Mouse (Mus musculus) kidney, embryonic 14.5 days (tissue): ENCODE data around the gene Ppp1r27. TPM values are rescaled to one million over a fixed set of nuclear protein-coding genes. Genes with fewer than 3 reads are reported as not detected.
A peak's percentile ranks its signal among the peaks of the same experiment; 100 is the strongest.
"Not testable (repeated sequence)": the region's sequence is repeated elsewhere in the genome, so short reads cannot be mapped to it uniquely, and the experiment has no call there.

Experiments
- ATAC-seq: fragments of 200-750 bp; cut with Nextera tagmentation; 2 replicates; pipeline ENCODE4 v1.8.0; 2017; ENCODE audit warnings: moderate number of reproducible peaks, mild to moderate bottlenecking, moderate TSS enrichment, moderate library complexity; ENCODE audit not compliant: low FRiP score, low TSS enrichment
- H3K27ac ChIP-seq: fragments of 300-500 bp; sonication (generic); 2 replicates; pipeline ENCODE4 v1.5.1; 2014; ENCODE audit warnings: low read depth, mild to moderate bottlenecking, low read length, moderate library complexity, mixed read lengths
- H3K27me3 ChIP-seq: fragments of 300-500 bp; sonication (generic); 2 replicates; pipeline ENCODE4 v1.6.1; 2014; ENCODE audit warnings: mild to moderate bottlenecking, low read length; ENCODE audit not compliant: control insufficient read depth, insufficient read depth
- H3K36me3 ChIP-seq: fragments of 300-500 bp; sonication (generic); 2 replicates; pipeline ENCODE4 v1.6.1; 2014; ENCODE audit warnings: low read length, mixed read lengths; ENCODE audit not compliant: control insufficient read depth, insufficient read depth
- H3K4me1 ChIP-seq: fragments of 300-500 bp; sonication (generic); 2 replicates; pipeline ENCODE4 v1.6.1; 2014; ENCODE audit warnings: low read length, mixed read lengths; ENCODE audit not compliant: control insufficient read depth, insufficient read depth
- H3K4me2 ChIP-seq: fragments of 300-500 bp; sonication (generic); replicated peaks from 2 replicates; pipeline ENCODE4 v1.6.1; 2014; ENCODE audit warnings: low read depth, mild to moderate bottlenecking, low read length
- H3K4me3 ChIP-seq: fragments of 300-500 bp; sonication (generic); 2 replicates; pipeline ENCODE4 v1.5.1; 2014; ENCODE audit warnings: mild to moderate bottlenecking, low read length
- H3K9ac ChIP-seq: fragments of 300-500 bp; sonication (generic); 2 replicates; pipeline ENCODE4 v1.6.1; 2014; ENCODE audit warnings: low read depth, mild to moderate bottlenecking, low read length, moderate library complexity
- H3K9me3 ChIP-seq: fragments of 300-500 bp; sonication (generic); 2 replicates; pipeline ENCODE4 v1.6.1; 2016; ENCODE audit warnings: low read length; ENCODE audit not compliant: control insufficient read depth
- WGBS: fragments of 180-500 bp; shearing (Covaris S2); extraction: QIAGEN DNeasy Blood & Tissue Kit; methylation state at CpG from one replicate; pipeline ENCODE4 v1.1.7; 2014; 5-methylcytosine and 5-hydroxymethylcytosine counted together
- polyA plus RNA-seq: library from polyadenylated mRNA; unstranded; fragments of >200 nt; fragmentation: Nextera tagmentation; extraction: Ambion mirVana; gene quantifications from 2 replicates; pipeline ENCODE4 v1.2.1, GENCODE M21; 2014

Ppp1r27 gene
- polyA plus RNA-seq = 0.58 and 0.89 TPM in 2 replicates

GRCm38 (mm10) chr11:120550810-120551440, at the start of gene Ppp1r27:
Ppp1r27 (minus strand) TSS chr11:120551132.
- Histone ChIP-seq H3K4me3 (peak within 1 kb of the TSS; percentile 94), H3K9ac (peak within 1 kb of the TSS; percentile 93), H3K27ac (peak within 1 kb of the TSS; percentile 93), H3K4me2 (peak within 1 kb of the TSS; percentile 91), H3K9me3 (no peaks in the 10 kb centered on the region), H3K36me3 (no peaks in the 10 kb centered on the region), H3K27me3 (no peaks in the 10 kb centered on the region), H3K4me1 (peaks cover 18% of the 10 kb centered on the region)
- 91% methylated on average over 28 of the region's 28 CpGs for WGBS
- no peak for ATAC-seq

GRCm38 (mm10) chr11:120600716-120601115, 49.8 kb upstream of the Ppp1r27 start:
- Histone ChIP-seq H3K4me3 (no peak overlapping the region), H3K27me3 (no peaks in the 10 kb centered on the region), H3K27ac (no peak overlapping the region), H3K4me2 (no peak overlapping the region), H3K36me3 (peaks cover 61% of the 10 kb centered on the region), H3K4me1 (peaks cover 22% of the 10 kb centered on the region), H3K9ac (peak overlapping the region; percentile 7; the same call in 1 of the 2 replicates), H3K9me3 (no peaks in the 10 kb centered on the region)
- ATAC-seq = no peak
- 95% methylated on average over 3 of the region's 3 CpGs for WGBS

GRCm38 (mm10) chr11:120598990-120599549, 48.1 kb upstream of the Ppp1r27 start:
- Histone ChIP-seq H3K4me3 (peak overlapping the region; percentile 99), H3K4me2 (peak overlapping the region; percentile 80), H3K27me3 (no peaks in the 10 kb centered on the region), H3K9me3 (no peaks in the 10 kb centered on the region), H3K36me3 (peaks cover 61% of the 10 kb centered on the region), H3K4me1 (peaks cover 22% of the 10 kb centered on the region), H3K9ac (peak overlapping the region; percentile 100), H3K27ac (peak overlapping the region; percentile 87)
- no peak for ATAC-seq
- 44% methylated on average over 17 of the region's 17 CpGs for WGBS

GRCm38 (mm10) chr11:120598283-120598989, 47.5 kb upstream of the Ppp1r27 start, which contains the start of the genes Alyref and Anapc11:
Alyref (minus strand) TSS chr11:120598365.
Anapc11 (plus strand) TSS chr11:120598421.
- H3K27me3 ChIP-seq = no peaks in the 10 kb centered on the region
- H3K36me3 ChIP-seq = peaks cover 61% of the 10 kb centered on the region
- ATAC-seq = peak; percentile 98
- H3K4me2 ChIP-seq = peak within 1 kb of the TSS; percentile 96
- peaks cover 22% of the 10 kb centered on the region for H3K4me1 ChIP-seq
- H3K4me3 ChIP-seq = peak within 1 kb of the TSS; percentile 99
- no peaks in the 10 kb centered on the region for H3K9me3 ChIP-seq
- WGBS = 1% methylated on average over 87 of the region's 88 CpGs
- H3K27ac ChIP-seq = peak within 1 kb of the TSS; percentile 87
- peak within 1 kb of the TSS; percentile 100 for H3K9ac ChIP-seq

GRCm38 (mm10) chr11:120597240-120598235, 46.6 kb upstream of the Ppp1r27 start:
- H3K4me2 ChIP-seq = peak overlapping the region; percentile 96
- H3K4me1 ChIP-seq = peaks cover 22% of the 10 kb centered on the region
- 4% methylated on average over 66 of the region's 99 CpGs for WGBS
- no peaks in the 10 kb centered on the region for H3K27me3 ChIP-seq
- peak overlapping the region; percentile 100 for H3K9ac ChIP-seq
- peak; percentile 57 for ATAC-seq
- H3K4me3 ChIP-seq = peak overlapping the region; percentile 99
- H3K27ac ChIP-seq = peak overlapping the region; percentile 87
- peaks cover 61% of the 10 kb centered on the region for H3K36me3 ChIP-seq
- no peaks in the 10 kb centered on the region for H3K9me3 ChIP-seq

- Histone ChIP-seq H3K4me2 (no peak overlapping the region), H3K4me1 (no peaks in the 10 kb centered on the region), H3K36me3 (peaks cover 91% of the 10 kb centered on the region), H3K27ac (no peak overlapping the region), H3K9me3 (no peaks in the 10 kb centered on the region; the same call in 1 of the 2 replicates), H3K27me3 (no peaks in the 10 kb centered on the region), H3K4me3 (no peak overlapping the region), H3K9ac (no peak overlapping the region)
- ATAC-seq = no peak
- WGBS = 93% methylated on average over 6 of the region's 6 CpGs
Measured at GRCm38 (mm10) chr11:120588531-120588930, 37.6 kb upstream of the Ppp1r27 start.

- Histone ChIP-seq H3K4me1 (peaks cover 17% of the 10 kb centered on the region), H3K27ac (no peak overlapping the region), H3K9me3 (no peaks in the 10 kb centered on the region; the same call in 1 of the 2 replicates), H3K9ac (no peak overlapping the region), H3K27me3 (no peaks in the 10 kb centered on the region), H3K4me3 (no peak overlapping the region), H3K4me2 (no peak overlapping the region), H3K36me3 (peaks cover 57% of the 10 kb centered on the region)
- 97% methylated on average over 1 of the region's 1 CpGs for WGBS
- ATAC-seq = no peak
Measured at GRCm38 (mm10) chr11:120583937-120584336, 33.0 kb upstream of the Ppp1r27 start.

- H3K9ac ChIP-seq, H3K27me3 ChIP-seq, H3K9me3 ChIP-seq, ATAC-seq, H3K4me2 ChIP-seq, H3K4me3 ChIP-seq, H3K27ac ChIP-seq: not testable (repeated sequence)
- Histone ChIP-seq H3K4me1 (peaks cover 21% of the 10 kb centered on the region), H3K36me3 (peaks cover 58% of the 10 kb centered on the region)
- 85% methylated on average over 2 of the region's 2 CpGs for WGBS
Measured at GRCm38 (mm10) chr11:120582982-120583293, 32.0 kb upstream of the Ppp1r27 start.
